Mouse (Mus musculus) heart, adult 2 months (tissue): Measurements from ENCODE around the gene Gm29797. TPM values are rescaled to one million over a fixed set of nuclear protein-coding genes. Genes with fewer than 3 reads are reported as not detected.
A peak's percentile ranks its signal among the peaks of the same experiment; 100 is the strongest.

Source experiments
- DNase-seq, 2 experiments: peaks; one replicate each; pipeline ENCODE4 v3.0.0; 2021
- H3K27ac ChIP-seq: fragments of 200-600 bp; 2 replicates; pipeline ENCODE4 v1.8.1; 2022
- H3K27me3 ChIP-seq: fragments of 200-500 bp; 2 replicates; pipeline ENCODE4 v1.6.1; 2012; ENCODE audit warnings: mild to moderate bottlenecking, low read length, inconsistent platforms, mixed read lengths; ENCODE audit not compliant: control insufficient read depth, insufficient read depth
- H3K36me3 ChIP-seq: fragments of 200-500 bp; 2 replicates; pipeline ENCODE4 v1.6.1; 2012; ENCODE audit warnings: low read length, inconsistent platforms; ENCODE audit not compliant: control insufficient read depth, insufficient read depth
- H3K4me1 ChIP-seq: fragments of 200-500 bp; 2 replicates; pipeline ENCODE4 v1.6.1; 2011; ENCODE audit warnings: low read length; ENCODE audit not compliant: control insufficient read depth, insufficient read depth
- H3K4me3 ChIP-seq: fragments of 200-600 bp; 2 replicates; pipeline ENCODE4 v1.8.1; 2022
- H3K79me2 ChIP-seq: fragments of 200-500 bp; replicated peaks from 2 replicates; pipeline ENCODE4 v1.6.1; 2012; ENCODE audit warnings: mild to moderate bottlenecking, inconsistent platforms, low read length, moderate library complexity, mixed read lengths; ENCODE audit not compliant: control insufficient read depth, insufficient read depth
- H3K9ac ChIP-seq: fragments of 200-500 bp; 2 replicates; pipeline ENCODE4 v1.6.1; 2012; ENCODE audit warnings: low read depth, mild to moderate bottlenecking, control low read depth, inconsistent platforms, low read length, mixed read lengths
- CTCF ChIP-seq: fragments of 200-600 bp; IDR thresholded peaks from 2 replicates; pipeline ENCODE4 v1.8.1; 2022; ENCODE audit warnings: antibody characterized with exemption, mild to moderate bottlenecking, moderate library complexity
- EP300 ChIP-seq: fragments of 200-500 bp; IDR thresholded peaks from 2 replicates; pipeline ENCODE4 v1.6.1; 2011; ENCODE audit warnings: low read depth, low read length, control low read depth; ENCODE audit not compliant: insufficient read depth
- POLR2A ChIP-seq: fragments of 200-500 bp; IDR thresholded peaks from 2 replicates; pipeline ENCODE4 v1.6.1; 2011; ENCODE audit warnings: mild to moderate bottlenecking, low read depth, low read length, control low read depth; ENCODE audit not compliant: insufficient read depth
- WGBS: fragments of 180-500 bp; shearing (Covaris S2); methylation state at CpG from one replicate; pipeline ENCODE4 v1.1.7; 2018; 5-methylcytosine and 5-hydroxymethylcytosine counted together
- intact Hi-C: fragments of 180-260 bp; cut with DNase I; formaldehyde crosslinking; loops from one replicate; pipeline ENCODE4 v1.15.1; 2025
- long read RNA-seq: library from polyadenylated mRNA; stranded (forward); transcript quantifications from one replicate; pipeline ENCODE4 v2.0.0, GENCODE M21; 2021
- polyA plus RNA-seq: library from polyadenylated mRNA; depleted of rRNA; stranded (reverse); fragments of >200 nt; gene quantifications from 2 replicates; pipeline ENCODE4 v1.2.3, GENCODE M21; 2012; rRNA removed
- total RNA-seq, 2 experiments: library from RNA; stranded (reverse); gene quantifications; 2 replicates each; pipeline ENCODE4 v1.2.3; 2021

The Gm29797 gene
- total RNA-seq (not detected), polyA plus RNA-seq (0.21 TPM in 1 of 2 replicates, not detected in the other)
- long read RNA-seq, result 0 reads

- intact Hi-C loops, result loop anchor here (5.0 kb wide), 1 partner anchor 34 kb away; no protein-coding TSS in a partner anchor
- no peak within 1 kb of the TSS for H3K4me3 ChIP-seq
- DNase-seq, result no peak
- H3K79me2 ChIP-seq, result no peaks in the 10 kb centered on the region
- peaks cover 11% of the 10 kb centered on the region for H3K4me1 ChIP-seq
- H3K27ac ChIP-seq, result no peak within 1 kb of the TSS; the same call in none of the 2 replicates
- TF ChIP-seq EP300, result no peak
- TF ChIP-seq POLR2A, result no peak
- no peak for TF ChIP-seq CTCF
- 79% methylated on average over 3 of the region's 3 CpGs for WGBS
- peaks cover 7% of the 10 kb centered on the region for H3K36me3 ChIP-seq
- no peaks in the 10 kb centered on the region for H3K27me3 ChIP-seq
- no peak within 1 kb of the TSS for H3K9ac ChIP-seq
These were observed at the start of gene Gm29797 for GRCm38 (mm10) chr2:181656734-181657133. Gene Gm29797, plus strand, starts transcription at chr2:181657034.

GRCm38 (mm10) chr2:181618761-181619495, 37.9 kb upstream of the Gm29797 start:
- DNase-seq, result no peak
- Histone ChIP-seq H3K36me3 (no peaks in the 10 kb centered on the region), H3K4me3 (no peak overlapping the region), H3K79me2 (no peaks in the 10 kb centered on the region; the same call in 1 of the 2 replicates), H3K27ac (no peak overlapping the region), H3K9ac (no peak overlapping the region), H3K4me1 (no peaks in the 10 kb centered on the region), H3K27me3 (no peaks in the 10 kb centered on the region)
- intact Hi-C loops, result no loop called here
- TF ChIP-seq CTCF (no peak), POLR2A (no peak), EP300 (no peak)
- WGBS, result 87% methylated on average over 5 of the region's 5 CpGs

GRCm38 (mm10) chr2:181623401-181623800, 33.4 kb upstream of the Gm29797 start:
- Histone ChIP-seq H3K27me3 (no peaks in the 10 kb centered on the region), H3K79me2 (no peaks in the 10 kb centered on the region), H3K4me3 (no peak overlapping the region), H3K27ac (no peak overlapping the region), H3K4me1 (no peaks in the 10 kb centered on the region), H3K9ac (no peak overlapping the region), H3K36me3 (no peaks in the 10 kb centered on the region)
- intact Hi-C loops, result loop anchor here (2.0 to 10.0 kb wide), 4 partner anchors 34 to 241 kb away; partner anchors contain the start of genes Gm29797 and Polr3k
- peak in 1 of 2 experiments; percentile 23 for DNase-seq
- TF ChIP-seq POLR2A, result no peak
- TF ChIP-seq EP300, result no peak
- peak; percentile 78 for TF ChIP-seq CTCF

- Histone ChIP-seq H3K4me1 (no peaks in the 10 kb centered on the region), H3K4me3 (no peak overlapping the region), H3K27ac (no peak overlapping the region), H3K9ac (no peak overlapping the region), H3K79me2 (peaks cover 1% of the 10 kb centered on the region; the same call in 1 of the 2 replicates), H3K27me3 (no peaks in the 10 kb centered on the region), H3K36me3 (no peaks in the 10 kb centered on the region; the same call in 1 of the 2 replicates)
- TF ChIP-seq POLR2A (no peak), EP300 (no peak), CTCF (no peak)
- no peak for DNase-seq
- intact Hi-C loops, result loop anchor here (10.0 kb wide), 1 partner anchor 236 kb away; the partner anchor contains the start of gene Polr3k
These were observed 28.4 kb upstream of the Gm29797 start for GRCm38 (mm10) chr2:181628471-181628870.

GRCm38 (mm10) chr2:181632624-181633023, 24.2 kb upstream of the Gm29797 start:
- H3K36me3 ChIP-seq, result no peaks in the 10 kb centered on the region; the same call in none of the 2 replicates
- intact Hi-C loops, result no loop called here
- WGBS, result 99% methylated on average over 6 of the region's 6 CpGs

GRCm38 (mm10) chr2:181635865-181636264, 21.0 kb upstream of the Gm29797 start:
- H3K9ac ChIP-seq, result no peak overlapping the region
- WGBS, result 82% methylated on average over 3 of the region's 3 CpGs
- no peak for DNase-seq
- no peaks in the 10 kb centered on the region for H3K79me2 ChIP-seq
- intact Hi-C loops, result no loop called here
- TF ChIP-seq CTCF, result no peak
- no peak for TF ChIP-seq POLR2A
- TF ChIP-seq EP300, result no peak
- H3K27me3 ChIP-seq, result no peaks in the 10 kb centered on the region
- H3K27ac ChIP-seq, result no peak overlapping the region
- H3K36me3 ChIP-seq, result no peaks in the 10 kb centered on the region; the same call in none of the 2 replicates
- H3K4me3 ChIP-seq, result no peak overlapping the region
- H3K4me1 ChIP-seq, result no peaks in the 10 kb centered on the region

More at GRCm38 (mm10) chr2:181632624-181633023, 24.2 kb upstream of the Gm29797 start:
- no peak for DNase-seq
- Histone ChIP-seq H3K27ac (no peak overlapping the region), H3K27me3 (no peaks in the 10 kb centered on the region), H3K9ac (no peak overlapping the region), H3K4me3 (no peak overlapping the region), H3K79me2 (peaks cover 1% of the 10 kb centered on the region; the same call in 1 of the 2 replicates), H3K4me1 (no peaks in the 10 kb centered on the region)
- TF ChIP-seq POLR2A, result no peak
